Mouse (Mus musculus) heart, adult 10 weeks (tissue): Measurements from ENCODE around the gene Marco. TPM values are rescaled to one million over a fixed set of nuclear protein-coding genes. Genes with fewer than 3 reads are reported as not detected.

Experiments used
- polyA plus RNA-seq: library from polyadenylated mRNA; stranded (reverse); fragments of 350-450 nt; fragmentation: Illumina TruSeq; extraction: RNeasy Lipid Tissue Mini Kit (QIAGEN cat#74804); gene quantifications from one replicate; pipeline ENCODE4 v1.2.3, GENCODE M21; 2014; ENCODE audit warnings: low read depth, low replicate concordance

Gene Marco
- polyA plus RNA-seq = not detected

DNA sequence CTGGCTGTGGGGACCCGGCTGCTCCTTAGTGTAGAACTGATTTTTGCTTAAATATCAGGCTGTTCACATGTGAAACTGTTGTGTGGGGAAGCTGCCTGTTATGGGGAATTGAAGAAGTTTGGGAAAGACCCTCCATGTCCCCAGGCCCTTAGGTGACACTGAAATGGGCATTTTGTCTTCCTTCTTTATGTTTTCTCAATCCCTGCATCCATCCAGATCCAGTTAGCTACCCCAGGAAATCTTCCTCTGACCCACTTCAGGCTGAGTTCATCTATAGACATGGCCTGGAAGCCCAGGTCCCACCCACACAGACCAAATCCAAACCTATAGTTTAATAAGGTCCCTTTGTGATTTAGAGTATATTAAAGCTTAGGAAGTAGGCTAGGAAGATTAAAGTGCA lies at the start of gene Marco:
Gene Marco (minus strand): TSS at position 101 of the 400 bp plus-strand sequence.

Other genes with a start within 250 kb of the Marco start
- 28.9 TPM for gene Steap3, start 232.3 kb downstream of the Marco start, polyA plus RNA-seq
- not detected for gene C1ql2, start 164.4 kb downstream of the Marco start, polyA plus RNA-seq
- not detected for gene En1, start 97.4 kb upstream of the Marco start, polyA plus RNA-seq